Mouse (Mus musculus): ENCODE results near the gene Mthfd1l.

Gene Mthfd1l

GRCm38 (mm10) chr10:3978326-3978725 lies 5.4 kb downstream of the Mthfd1l start:
- DNase-seq = no peak

- DNase-seq = no peak
Measured at GRCm38 (mm10) chr10:3978792-3979488, 6.0 kb downstream of the Mthfd1l start.

DNA sequence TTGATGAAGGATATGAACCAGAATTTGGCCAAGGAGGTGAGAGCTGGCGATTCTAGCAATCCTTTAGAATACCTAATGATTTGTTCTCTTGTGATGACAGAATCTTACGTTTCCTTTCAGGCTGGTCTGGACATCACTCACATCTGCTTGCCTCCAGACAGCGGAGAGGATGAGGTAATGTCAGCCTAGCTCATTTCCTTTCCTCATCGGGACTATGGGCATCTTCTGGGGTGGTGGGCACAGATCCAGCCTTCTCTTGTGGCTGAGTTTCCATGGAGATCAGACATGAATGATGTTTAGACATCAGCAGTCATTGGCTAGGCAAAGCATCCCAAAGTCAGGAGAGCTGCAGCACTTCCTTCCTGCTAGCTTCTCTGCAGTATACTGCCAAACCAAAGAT lies 7.3 kb downstream of the Mthfd1l start:
- DNase-seq = no peak

- no peak for DNase-seq
Measured at GRCm38 (mm10) chr10:3990295-3990883, 17.5 kb downstream of the Mthfd1l start.

DNA sequence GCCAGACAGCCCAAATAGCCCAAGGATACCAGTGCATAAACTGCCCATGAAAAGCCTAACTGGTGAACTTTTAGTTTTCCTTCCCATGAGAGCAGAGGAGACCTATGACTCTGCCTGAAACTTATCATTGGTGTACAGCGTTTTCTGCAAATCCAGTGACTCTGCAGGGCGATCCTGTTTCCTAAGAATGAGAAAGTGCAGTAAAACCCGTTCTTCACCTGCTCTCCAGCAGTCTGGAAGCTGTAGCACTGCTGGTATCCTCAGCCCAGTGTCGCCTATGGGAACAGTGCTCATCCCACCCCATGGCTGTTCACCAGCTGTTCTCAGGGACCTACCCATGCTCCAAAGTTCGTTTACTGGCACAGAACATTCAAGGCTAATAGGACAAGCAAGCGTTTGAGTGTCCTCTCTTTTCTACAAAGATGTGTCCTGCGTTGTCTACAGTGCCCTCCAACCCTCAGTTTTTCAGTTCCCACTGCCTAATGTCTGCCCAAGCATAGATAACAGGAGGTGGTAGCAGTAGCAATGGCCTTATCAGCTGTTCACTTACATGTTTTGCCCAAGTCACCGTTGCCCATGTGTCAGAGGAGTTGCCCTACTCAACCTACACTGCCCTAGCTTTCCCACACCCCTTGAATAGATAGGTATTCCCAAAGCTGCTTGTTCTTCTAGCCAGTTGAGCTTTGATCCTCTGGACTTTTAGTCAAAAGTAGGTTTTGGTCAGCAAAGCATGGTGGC lies 20.6 kb downstream of the Mthfd1l start:
- no peak for DNase-seq

DNA sequence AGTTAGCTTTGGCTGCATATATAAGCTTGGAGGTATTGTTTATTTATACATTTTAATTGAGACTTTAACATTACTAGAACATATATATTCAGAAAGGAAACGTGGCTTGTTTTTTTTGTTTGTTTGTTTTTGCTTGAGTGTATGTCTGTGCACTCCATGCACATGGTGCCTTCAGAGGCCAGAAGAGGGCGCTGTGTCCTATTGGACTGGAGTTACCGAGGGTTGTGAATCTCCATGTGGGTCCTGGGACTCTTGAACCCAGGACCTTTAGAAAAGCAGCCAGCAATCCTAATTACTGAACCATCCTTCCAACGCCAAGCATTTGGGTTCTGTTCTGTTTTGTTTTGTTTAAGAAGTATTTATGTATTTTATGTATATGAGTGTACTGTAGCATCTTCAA lies 22.4 kb downstream of the Mthfd1l start:
- peak; percentile 30 for DNase-seq

DNA sequence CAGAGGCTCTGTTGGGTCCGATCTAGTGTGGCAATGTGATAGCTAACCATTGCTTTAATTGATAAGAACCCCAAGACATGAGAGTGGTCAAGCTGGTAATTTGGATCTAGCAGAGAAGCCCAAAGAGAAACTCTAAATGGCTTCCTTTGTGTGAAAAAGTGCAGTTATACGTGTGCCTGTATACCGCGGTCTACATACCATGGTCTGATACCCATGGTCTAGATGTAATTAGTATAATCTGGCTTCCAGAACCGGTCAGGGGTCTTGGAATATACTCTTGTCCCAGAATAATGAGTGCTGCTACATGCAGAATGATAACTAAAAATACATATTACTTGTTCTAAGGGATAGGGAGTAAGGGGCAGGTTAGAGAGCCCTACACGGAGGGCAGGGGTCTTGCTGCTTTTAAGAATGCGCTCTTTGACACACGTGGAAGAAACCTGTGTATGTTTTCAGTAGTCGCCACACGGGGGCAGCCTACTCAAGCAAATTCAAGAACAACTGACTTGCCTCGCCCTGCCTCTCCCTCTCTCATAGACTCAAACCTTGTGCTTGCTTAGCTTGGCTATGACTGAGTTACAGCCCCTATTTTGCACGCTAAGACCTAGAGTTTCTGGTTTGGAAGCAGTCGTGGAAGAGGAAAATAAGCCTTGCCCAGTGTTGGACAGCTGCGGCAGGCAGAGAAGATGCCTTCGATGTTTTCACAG lies 23.4 kb downstream of the Mthfd1l start:
- peak; percentile 85 for DNase-seq

DNA sequence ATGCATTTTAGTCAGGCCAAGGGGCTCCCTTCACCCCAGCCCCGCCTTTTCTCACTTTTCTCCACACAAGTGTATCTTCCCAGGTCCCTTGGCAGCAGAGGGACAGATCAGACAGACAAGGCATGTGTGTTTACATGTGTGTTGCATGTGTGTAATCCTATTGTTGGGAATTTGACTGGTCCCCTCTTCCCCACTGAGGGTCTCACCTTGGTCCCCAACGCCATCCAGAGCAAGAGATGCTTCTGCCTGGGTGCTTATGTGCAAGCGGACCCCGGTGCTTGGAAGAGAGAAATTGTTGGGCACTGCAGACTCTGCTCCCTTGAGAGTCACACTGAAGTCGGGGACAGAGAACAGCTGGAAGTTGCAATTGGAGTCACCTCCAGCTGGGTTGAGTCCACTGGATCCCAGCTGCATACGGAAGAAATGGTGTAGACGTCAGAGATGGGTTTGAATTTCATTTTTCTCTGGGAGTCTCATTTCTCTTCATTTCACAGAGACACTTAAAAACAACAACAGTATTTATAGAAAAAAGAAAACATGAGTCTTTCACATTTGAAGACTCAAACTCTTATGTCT lies 25.0 kb downstream of the Mthfd1l start:
- DNase-seq = peak; percentile 47

DNA sequence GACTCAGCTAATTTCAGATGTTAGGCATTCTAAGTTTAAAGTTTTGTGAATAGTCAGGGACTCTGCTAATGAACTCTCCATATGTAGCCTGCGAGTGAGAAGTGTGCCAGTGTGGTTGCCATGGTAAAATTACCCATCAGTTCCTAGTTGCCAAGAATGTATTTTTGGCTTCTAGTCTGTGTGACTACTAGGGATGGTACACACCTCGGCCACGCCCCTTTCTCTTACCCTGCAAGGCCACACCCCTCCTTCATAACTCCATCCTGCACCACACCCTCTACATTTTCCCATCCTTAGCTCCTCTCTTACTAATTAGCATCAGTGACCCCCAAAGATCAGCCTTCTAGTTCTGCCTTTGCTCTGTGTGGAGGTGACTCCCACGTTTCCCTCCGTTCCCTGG lies 29.8 kb downstream of the Mthfd1l start:
- DNase-seq = no peak

DNA sequence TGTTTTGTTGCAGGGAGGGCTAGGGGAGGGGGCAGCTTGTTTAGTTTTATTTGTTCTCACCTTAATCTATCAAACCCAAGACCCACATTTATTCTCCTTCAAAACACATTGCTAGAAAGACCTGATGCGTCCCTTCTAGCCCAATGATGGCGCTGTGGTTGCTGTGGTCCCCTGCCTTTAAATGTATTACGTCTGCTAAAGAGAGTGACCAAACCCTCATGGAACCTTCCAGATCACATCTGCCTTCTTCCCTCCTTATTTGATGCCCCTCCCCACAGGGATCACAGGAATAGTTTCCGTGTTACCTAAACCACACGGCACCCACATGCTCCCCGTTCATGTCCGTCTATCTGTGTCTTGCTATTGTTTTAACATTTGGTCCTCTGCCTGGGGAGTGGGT lies 32.3 kb downstream of the Mthfd1l start:
- DNase-seq = no peak

DNA sequence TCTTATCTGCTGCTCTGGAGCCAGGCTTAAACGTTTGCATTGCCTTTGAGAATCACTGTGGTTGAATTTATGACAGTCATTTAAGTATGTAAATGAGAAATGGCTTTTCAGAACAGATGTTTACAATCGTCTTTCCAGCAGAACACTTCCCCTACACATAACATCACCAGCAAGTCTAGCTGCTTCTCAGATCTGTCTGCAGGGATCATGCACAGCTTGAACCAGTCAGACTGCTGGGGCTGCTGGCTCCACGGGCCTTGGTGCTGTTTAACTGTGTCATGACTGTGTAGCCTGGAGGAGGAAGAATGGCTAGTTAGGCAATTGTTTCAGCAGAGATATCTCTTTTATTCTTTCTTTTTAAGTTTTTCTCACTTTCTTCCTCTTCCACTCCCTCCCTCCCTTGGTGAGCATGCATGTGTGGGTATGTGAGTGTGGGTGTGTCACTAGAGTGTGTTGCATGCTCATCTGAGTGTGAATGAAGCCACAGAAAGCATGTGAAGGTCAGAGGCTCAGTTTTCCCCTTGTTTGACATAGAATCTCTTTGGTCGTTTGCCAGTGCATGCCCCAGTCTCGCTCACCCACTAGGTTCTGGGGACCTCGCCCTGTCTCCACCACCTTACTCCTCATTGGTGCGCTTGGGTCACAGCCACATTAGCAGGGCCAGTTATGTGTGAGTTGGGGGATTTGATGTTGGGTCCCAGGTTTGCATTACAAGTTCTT lies 33.5 kb downstream of the Mthfd1l start:
- DNase-seq = peak; percentile 76

GRCm38 (mm10) chr10:4022628-4023303 lies 49.8 kb downstream of the Mthfd1l start:
- DNase-seq = no peak

- no peak for DNase-seq
Measured at GRCm38 (mm10) chr10:4026616-4027015, 53.7 kb downstream of the Mthfd1l start.

GRCm38 (mm10) chr10:4027466-4027865 lies 54.5 kb downstream of the Mthfd1l start:
- no peak for DNase-seq

DNA sequence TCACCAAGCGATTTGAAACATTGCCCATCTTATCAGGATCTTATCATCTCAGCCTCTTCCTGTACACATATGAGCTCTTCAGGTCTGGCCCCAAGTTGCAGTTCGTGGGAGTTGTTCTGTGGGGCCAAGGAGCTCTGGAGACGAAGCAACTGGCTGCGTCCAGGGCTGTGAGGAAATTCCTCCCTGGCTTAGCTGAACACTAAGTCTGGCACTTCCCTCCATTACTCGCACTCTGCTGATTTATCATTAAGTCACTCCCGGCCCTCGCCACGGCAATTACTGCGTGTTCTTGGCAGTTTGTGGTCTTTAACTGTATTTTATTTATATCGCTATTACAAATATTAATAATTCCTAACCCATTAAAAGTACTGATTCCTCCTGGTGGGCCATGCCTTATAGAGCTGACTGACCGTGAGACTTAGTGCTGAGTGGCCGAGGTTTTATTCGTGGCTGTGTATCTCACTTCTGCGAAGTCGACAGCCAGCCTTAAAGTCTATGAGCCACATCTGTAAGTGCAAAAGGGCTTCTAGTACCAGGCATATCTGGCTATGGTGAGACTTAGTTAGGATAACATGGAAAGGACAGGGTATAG lies 56.0 kb downstream of the Mthfd1l start:
- peak; percentile 35 for DNase-seq

DNA sequence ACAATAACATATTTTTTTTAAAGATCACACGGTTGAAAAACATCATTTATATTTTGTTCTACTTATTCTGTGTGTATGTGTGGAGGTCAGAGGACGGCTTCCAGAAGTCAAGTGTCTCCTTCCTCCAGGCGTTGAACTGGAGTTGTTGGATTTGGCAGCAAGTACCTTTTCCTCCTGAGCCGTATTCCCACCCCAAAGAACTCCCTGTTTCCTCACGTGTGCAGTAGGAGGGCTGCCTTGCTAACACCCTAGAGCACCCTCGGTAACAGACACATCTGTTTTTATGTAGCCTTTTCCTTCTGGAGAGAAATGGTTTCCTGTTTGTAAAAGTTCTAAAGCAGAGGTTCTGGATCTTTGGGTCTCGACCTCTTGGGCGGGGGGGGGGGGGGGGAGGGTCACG lies 60.8 kb downstream of the Mthfd1l start:
- DNase-seq = no peak

GRCm38 (mm10) chr10:4036476-4036875 lies 63.6 kb downstream of the Mthfd1l start:
- no peak for DNase-seq

DNA sequence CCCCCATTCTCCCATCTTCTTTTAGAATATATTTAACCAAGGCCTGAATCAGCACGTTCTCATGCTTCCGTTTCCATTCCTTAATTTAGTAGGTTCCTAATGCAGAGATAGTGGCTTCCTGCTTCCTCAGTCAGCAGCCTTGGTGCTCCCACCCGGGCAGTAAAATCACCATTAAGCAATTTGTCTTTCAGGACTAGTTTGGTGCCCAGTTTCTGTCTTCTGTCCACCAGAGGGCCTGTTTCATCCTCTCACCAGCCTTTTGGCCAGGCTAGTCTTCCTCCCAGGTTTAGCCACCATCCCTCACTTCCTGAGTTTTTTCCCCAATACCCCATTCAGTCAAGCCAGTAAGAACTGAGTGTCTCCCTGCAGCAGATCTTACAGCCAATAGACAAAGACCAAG lies 64.1 kb downstream of the Mthfd1l start:
- DNase-seq = peak; percentile 53

- DNase-seq = no peak
Measured at GRCm38 (mm10) chr10:4038576-4038975, 65.7 kb downstream of the Mthfd1l start.

GRCm38 (mm10) chr10:4041691-4042090 lies 68.8 kb downstream of the Mthfd1l start:
- peak; percentile 76 for DNase-seq

GRCm38 (mm10) chr10:4044421-4044820 lies 71.5 kb downstream of the Mthfd1l start:
- DNase-seq = no peak
